Mouse (Mus musculus) layer of hippocampus, postnatal 10 days (tissue): ENCODE results near the gene Rbpjl. TPM values are rescaled to one million over a fixed set of nuclear protein-coding genes. Genes with fewer than 3 reads are reported as not detected.

Experiments
- DNase-seq, 2 experiments: peaks; one replicate each; pipeline ENCODE4 v3.0.0; 2021; ENCODE audit warnings: low spot score in 2 of 2
- long read RNA-seq: library from polyadenylated mRNA; stranded (forward); transcript quantifications from one replicate; pipeline ENCODE4 v2.0.0, GENCODE M21; 2023
- total RNA-seq, 2 experiments: library from RNA; stranded (reverse); gene quantifications; 2 replicates each; pipeline ENCODE4 v1.2.3; 2021

Gene Rbpjl
- under 1 TPM; 0.38 to 0.48 TPM for total RNA-seq
- long read RNA-seq, result 0 reads

- peak; percentile 75 to 76 for DNase-seq
Measured at GRCm38 (mm10) chr2:164402906-164403305, at the start of gene Rbpjl. Rbpjl (plus strand) TSS chr2:164403141.

- DNase-seq, result no peak
Measured at GRCm38 (mm10) chr2:164353356-164353755, 49.6 kb upstream of the Rbpjl start.

- no peak for DNase-seq
Measured at GRCm38 (mm10) chr2:164356177-164356967, 46.6 kb upstream of the Rbpjl start.

- DNase-seq, result no peak
Measured at GRCm38 (mm10) chr2:164358373-164358772, 44.6 kb upstream of the Rbpjl start.

- no peak for DNase-seq
Measured at GRCm38 (mm10) chr2:164359031-164359430, 43.9 kb upstream of the Rbpjl start.

- DNase-seq, result no peak
Measured at GRCm38 (mm10) chr2:164359668-164360067, 43.3 kb upstream of the Rbpjl start.

GRCm38 (mm10) chr2:164360974-164361657 lies 41.8 kb upstream of the Rbpjl start:
- no peak for DNase-seq

GRCm38 (mm10) chr2:164366947-164367346 lies 36.0 kb upstream of the Rbpjl start:
- DNase-seq, result no peak

GRCm38 (mm10) chr2:164368620-164369105 lies 34.3 kb upstream of the Rbpjl start:
- no peak for DNase-seq

- DNase-seq, result no peak
Measured at GRCm38 (mm10) chr2:164371371-164371770, 31.6 kb upstream of the Rbpjl start.

- no peak for DNase-seq
Measured at GRCm38 (mm10) chr2:164372408-164373053, 30.4 kb upstream of the Rbpjl start.

GRCm38 (mm10) chr2:164373187-164373586 lies 29.8 kb upstream of the Rbpjl start:
- no peak for DNase-seq

- DNase-seq, result no peak
Measured at GRCm38 (mm10) chr2:164377478-164378426, 25.2 kb upstream of the Rbpjl start.

GRCm38 (mm10) chr2:164381726-164382125 lies 21.2 kb upstream of the Rbpjl start:
- DNase-seq, result no peak

GRCm38 (mm10) chr2:164382971-164383370 lies 20.0 kb upstream of the Rbpjl start:
- DNase-seq, result no peak

- DNase-seq, result no peak
Measured at GRCm38 (mm10) chr2:164383656-164384399, 19.1 kb upstream of the Rbpjl start.

- DNase-seq, result peak; percentile 57 to 71
Measured at GRCm38 (mm10) chr2:164385927-164386763, 16.8 kb upstream of the Rbpjl start.

- peak; percentile 71 for DNase-seq
Measured at GRCm38 (mm10) chr2:164386953-164387352, 16.0 kb upstream of the Rbpjl start.

GRCm38 (mm10) chr2:164389020-164389419 lies 13.9 kb upstream of the Rbpjl start, which contains the start of gene Slpi:
Slpi (minus strand) TSS chr2:164389095.
- peak; percentile 53 to 65 for DNase-seq
